Mouse (Mus musculus): ENCODE measurements at regions not wholly inside any gene's neighbourhood (a gene's known extent, or its start where the extent isn't known, plus 50 kb on each side); places are given as distances from the start of the nearest gene placed in this dataset.

GRCm38 (mm10) chr17:87849897-87850296, 52.1 kb upstream of the Kcnk12 start:
- H3K27ac ChIP-seq: no peak overlapping the region
- DNase-seq (ENCODE audit: low spot score): peak; percentile 61
- H3K4me3 ChIP-seq (ENCODE audit: low read length): no peak overlapping the region
- 0 out of 2 replicates have a peak, but pooled peaks cover 3% of the 10 kb centered on the region for H3K9me3 ChIP-seq (ENCODE audit: low read length)
- no peaks in the 10 kb centered on the region for H3K4me1 ChIP-seq (ENCODE audit: insufficient read depth, low read length)
- peak; percentile 56; the same call in 1 of the 2 replicates for ATAC-seq
- no peaks in the 10 kb centered on the region for H3K27me3 ChIP-seq (ENCODE audit: insufficient read depth, low read length)
- WGBS: 42% methylated on average over 7 of the region's 7 CpGs
- H3K4me2 ChIP-seq (ENCODE audit: low read depth, low read length): no peak overlapping the region
- H3K36me3 ChIP-seq (ENCODE audit: insufficient read depth, low read length): no peaks in the 10 kb centered on the region
- TF ChIP-seq CTCF (IDR thresholded peaks at IDR 0.05; ENCODE audit: low read depth): no peak
- no peak overlapping the region for H3K9ac ChIP-seq (replicated peaks; ENCODE audit: low read length)

- no peak overlapping the region for H3K9ac ChIP-seq (replicated peaks; ENCODE audit: low read length)
- 0 out of 2 replicates have a peak, but pooled peaks cover 1% of the 10 kb centered on the region for H3K9me3 ChIP-seq (ENCODE audit: low read length)
- H3K36me3 ChIP-seq (ENCODE audit: insufficient read depth, low read length): no peaks in the 10 kb centered on the region
- H3K27ac ChIP-seq: no peak overlapping the region
- H3K4me1 ChIP-seq (ENCODE audit: insufficient read depth, low read length): no peaks in the 10 kb centered on the region
- ATAC-seq: no peak
- DNase-seq (ENCODE audit: low spot score): no peak
- no peak for TF ChIP-seq CTCF (IDR thresholded peaks at IDR 0.05; ENCODE audit: low read depth)
- WGBS: 75% methylated on average over 6 of the region's 6 CpGs
- no peak overlapping the region for H3K4me2 ChIP-seq (ENCODE audit: low read depth, low read length)
- no peak overlapping the region for H3K4me3 ChIP-seq (ENCODE audit: low read length)
- no peaks in the 10 kb centered on the region for H3K27me3 ChIP-seq (ENCODE audit: insufficient read depth, low read length)
Measured at GRCm38 (mm10) chr17:87849421-87849820, 51.6 kb upstream of the Kcnk12 start.

GRCm38 (mm10) chr17:87848964-87849363, 51.2 kb upstream of the Kcnk12 start:
- DNase-seq (ENCODE audit: low spot score) (no peak), ATAC-seq (no peak)
- Histone ChIP-seq H3K4me2 (ENCODE audit: low read depth, low read length) (no peak overlapping the region), H3K27ac (no peak overlapping the region), H3K36me3 (ENCODE audit: insufficient read depth, low read length) (no peaks in the 10 kb centered on the region), H3K4me3 (ENCODE audit: low read length) (no peak overlapping the region), H3K4me1 (ENCODE audit: insufficient read depth, low read length) (no peaks in the 10 kb centered on the region), H3K9ac (replicated peaks; ENCODE audit: low read length) (no peak overlapping the region), H3K27me3 (ENCODE audit: insufficient read depth, low read length) (no peaks in the 10 kb centered on the region), H3K9me3 (ENCODE audit: low read length) (no peaks in the 10 kb centered on the region)
- no peak for TF ChIP-seq CTCF (IDR thresholded peaks at IDR 0.05; ENCODE audit: low read depth)
- WGBS: 83% methylated on average over 3 of the region's 3 CpGs

Measured in hindbrain, postnatal 0 days (tissue).